Mouse (Mus musculus) G1E (cell line): ENCODE data around the gene Gm17657.

Experiments
- CTCF ChIP-seq: IDR thresholded peaks from 2 replicates; pipeline ENCODE4 v1.5.1; 2012; ENCODE audit warnings: low read depth, low read length, inconsistent platforms, mixed read lengths
- GATA1 ChIP-seq: IDR thresholded peaks from 2 replicates; pipeline ENCODE4 v1.6.1; 2012; ENCODE audit warnings: borderline replicate concordance, low read length, inconsistent platforms, mixed read lengths

DNA sequence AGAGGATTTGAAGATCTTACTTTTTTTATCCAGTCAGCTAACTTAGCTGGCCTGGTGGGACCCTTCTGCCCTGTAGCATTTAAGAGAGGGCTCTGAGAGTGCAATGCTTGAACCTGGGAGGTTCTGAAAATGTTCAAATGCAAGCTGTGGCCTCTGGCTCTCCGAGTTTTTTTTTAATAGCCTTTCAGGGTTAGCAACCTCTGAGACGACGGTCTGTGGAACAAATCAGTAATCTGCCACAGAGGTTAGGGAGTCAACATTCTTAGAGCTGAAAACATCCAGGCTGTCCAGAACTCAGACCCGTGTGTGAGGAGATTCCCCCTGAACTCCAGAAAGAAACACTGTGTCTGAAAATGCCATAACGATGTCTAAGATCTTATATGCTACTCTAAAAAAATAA is 9.0 kb upstream of the Gm17657 start:
- TF ChIP-seq CTCF, result no peak
- no peak for TF ChIP-seq GATA1
